Mouse (Mus musculus): ENCODE data around the gene 4930503B20Rik.

4930503B20Rik gene

DNA sequence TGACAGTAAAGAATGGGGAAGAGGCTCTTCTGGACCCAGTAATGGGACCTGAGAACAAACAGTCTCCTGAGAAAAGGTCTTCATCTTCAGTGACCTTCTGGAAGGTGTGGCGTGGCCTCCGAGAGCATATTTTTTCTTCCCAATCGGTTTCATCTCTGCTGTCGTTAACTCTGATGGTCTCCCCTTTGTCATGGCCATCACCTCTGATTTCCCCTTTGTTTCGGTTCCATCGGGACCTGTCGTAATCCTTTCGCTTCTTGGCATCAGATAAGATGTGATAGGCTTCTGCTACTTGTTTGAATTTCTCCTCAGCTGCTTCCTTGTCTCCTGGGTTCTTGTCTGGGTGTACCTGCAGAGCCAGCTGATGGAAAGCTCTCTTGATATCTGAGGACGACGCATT lies 401 bp downstream of the 4930503B20Rik start:
- DNase-seq, result no peak

DNA sequence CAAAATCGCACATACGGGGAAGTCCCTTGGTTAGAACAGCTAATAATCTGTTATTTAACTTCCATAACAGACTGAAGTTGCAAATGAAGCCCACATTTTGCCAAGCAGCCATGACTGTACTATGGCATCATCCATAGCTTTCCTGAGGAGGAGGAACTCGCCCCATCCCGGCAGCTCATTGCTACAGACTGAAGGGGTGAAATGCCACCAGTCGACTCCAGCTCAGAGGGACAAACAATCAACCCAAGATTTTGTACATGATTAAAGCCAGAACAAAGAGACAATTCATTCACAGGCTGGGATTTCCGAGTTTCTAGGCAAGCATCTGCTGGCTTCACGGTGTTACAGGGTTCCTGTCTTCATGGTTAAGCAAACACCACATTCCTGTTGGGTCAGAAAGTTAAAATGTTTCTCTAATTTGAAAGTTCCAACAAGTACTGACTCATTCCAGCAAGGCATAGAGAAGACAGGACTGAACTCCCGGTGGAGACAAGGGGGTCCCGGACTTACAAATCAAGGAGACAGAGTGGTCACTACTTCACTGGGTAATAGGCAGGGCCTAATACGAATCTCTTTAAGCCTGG lies 1.7 kb downstream of the 4930503B20Rik start:
- DNase-seq, result no peak

DNA sequence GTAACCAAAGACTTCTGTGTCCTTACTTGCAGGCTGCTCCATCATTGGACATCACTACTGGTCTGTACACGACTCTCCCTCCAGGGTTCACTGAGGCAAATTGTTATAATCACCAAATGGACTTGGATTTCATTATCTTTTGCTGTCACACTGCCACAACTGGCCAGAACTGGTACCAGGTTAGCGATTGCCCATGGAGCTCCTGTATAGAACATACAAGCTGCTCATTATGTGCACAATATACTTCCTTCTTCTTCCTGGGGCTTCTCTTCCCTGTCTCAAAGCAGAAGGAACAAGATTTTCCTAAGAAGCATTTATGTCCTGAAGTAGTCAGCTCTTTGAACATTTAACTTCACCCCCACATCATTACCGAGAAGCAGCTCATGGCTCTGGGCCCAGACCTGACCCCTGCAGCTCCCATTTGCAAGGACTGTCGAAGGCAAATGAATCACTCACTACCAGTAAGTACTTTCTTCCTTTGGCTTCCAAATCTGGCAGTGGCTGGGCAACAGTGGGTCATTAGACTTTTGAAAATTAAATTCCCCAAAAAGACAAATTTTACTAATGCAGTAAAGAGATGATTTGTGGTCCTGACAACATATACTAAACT lies 9.2 kb downstream of the 4930503B20Rik start:
- DNase-seq, result no peak

DNA sequence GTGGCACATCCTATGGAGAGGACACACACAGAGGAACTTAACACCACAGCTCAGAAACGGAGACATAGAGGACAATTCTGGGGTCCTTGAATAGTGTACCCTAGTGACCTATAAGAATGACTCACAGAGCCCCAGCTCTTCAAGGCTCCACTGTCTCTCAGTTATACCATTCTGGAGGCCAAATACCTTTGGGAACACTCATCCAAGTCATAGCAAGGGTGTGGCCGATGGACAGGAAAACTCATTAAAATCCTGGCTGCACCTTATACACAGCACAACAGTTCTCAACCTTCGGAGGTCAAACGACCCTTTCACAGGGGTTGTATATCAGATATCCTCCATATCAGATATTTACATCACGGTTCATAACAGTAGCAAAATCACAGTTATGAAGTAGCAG lies 18.6 kb downstream of the 4930503B20Rik start:
- DNase-seq, result no peak

DNA sequence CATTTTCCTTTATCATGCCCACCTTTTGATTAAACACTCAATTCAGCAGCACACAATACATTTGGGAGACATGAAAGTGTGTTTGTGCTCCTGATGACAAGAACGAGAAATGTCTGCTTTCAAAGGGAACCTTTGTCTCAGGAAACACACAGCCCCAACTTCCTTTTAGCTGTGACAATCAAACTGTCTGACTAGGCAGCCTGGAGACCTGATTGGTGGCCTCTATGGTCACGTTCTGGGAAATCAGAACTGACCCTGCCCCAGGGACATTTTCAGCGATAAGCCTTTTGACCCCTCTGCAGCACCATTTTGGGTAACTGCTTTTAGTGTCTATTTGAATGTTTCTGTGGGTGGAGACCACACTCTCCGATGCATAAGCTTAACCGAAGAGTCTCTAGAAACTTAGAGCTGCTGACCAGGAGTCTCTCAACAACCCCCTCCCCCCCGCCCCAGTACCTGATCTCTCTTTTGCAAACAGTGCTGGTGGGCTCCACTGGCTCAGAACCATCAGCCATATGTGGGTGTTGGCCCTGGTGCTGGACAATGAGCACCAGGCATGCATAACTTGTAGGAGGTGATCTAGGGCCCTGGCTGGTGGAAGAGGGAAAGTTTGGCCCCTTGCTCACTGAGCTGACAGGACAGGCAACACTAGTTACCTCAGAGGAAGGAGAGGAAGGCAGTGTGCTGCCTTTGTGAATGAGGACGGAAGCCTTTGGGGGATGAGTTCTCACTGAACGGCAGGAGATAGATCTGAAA lies 22.7 kb downstream of the 4930503B20Rik start:
- DNase-seq, result no peak

DNA sequence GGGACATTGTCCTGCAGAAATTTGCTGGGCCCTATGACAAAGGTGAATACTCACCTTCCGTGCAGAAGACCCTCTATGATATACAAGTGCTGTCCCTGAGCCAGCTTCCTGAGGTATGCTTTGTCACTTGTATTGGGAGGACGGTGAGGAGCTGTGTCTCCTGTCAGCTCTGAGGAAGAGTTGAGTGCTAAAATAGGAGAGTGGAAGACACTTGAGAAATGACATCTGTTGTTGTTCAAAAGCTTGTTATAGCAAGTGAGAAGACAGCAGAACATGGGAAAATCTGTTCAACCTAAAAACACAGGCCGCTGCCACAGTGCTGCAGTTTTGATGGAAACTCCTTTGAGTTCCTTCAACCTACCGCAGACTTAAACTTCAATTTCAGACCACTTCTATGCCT lies 25.4 kb downstream of the 4930503B20Rik start:
- DNase-seq, result no peak

DNA sequence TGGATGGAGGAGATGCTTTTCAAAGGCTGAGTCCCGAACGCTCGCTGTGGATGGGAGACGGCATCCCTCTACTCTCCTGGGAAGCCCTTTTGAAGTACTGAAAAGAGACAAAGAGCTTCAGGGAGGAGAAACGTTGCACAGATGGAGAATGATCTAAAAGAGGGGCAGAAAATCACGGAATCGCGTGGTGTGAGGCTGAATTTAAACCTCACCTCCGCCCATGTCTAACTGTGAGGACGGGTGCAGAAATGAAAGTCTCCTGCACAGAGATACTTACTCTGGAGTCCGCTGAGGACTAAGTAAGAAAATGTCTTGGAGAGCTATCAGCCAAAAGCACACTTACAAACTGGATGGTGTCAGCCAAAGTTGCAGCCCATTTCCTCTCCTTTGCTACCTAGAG lies 29.2 kb downstream of the 4930503B20Rik start:
- no peak for DNase-seq

DNA sequence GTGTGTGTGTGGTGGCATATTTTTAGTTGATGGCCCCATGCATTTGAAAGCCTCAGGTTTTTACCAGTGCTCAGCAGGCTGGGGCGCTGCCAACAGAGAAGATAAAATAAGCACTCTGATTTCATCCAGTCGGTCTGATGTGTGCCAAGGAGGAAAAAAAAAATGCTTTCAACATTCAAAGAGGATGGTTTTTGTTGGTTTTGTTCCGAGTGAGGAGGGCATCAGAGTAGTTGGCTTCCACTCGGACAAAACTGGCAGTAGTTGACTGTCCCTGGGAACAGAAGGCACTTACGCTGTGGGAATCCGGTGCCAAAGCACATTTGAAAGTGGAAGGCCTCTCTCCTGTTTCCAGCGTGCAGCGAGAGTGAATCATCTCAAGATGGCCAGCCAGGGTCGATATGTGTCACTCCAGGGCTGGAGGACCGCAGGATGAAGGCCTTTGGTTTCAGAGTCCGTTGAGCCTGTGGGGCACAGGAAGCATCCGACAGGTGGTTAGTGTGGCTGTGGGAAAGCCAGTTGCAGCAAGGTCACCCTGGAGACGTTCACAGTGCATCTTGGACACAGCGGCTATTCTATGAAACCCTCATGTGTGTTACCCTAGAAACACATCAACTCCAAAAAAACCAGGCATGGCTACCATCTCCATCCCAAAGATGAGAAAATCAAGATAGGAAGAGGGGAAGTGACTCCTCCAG lies 30.4 kb downstream of the 4930503B20Rik start:
- peak; percentile 4 for DNase-seq

DNA sequence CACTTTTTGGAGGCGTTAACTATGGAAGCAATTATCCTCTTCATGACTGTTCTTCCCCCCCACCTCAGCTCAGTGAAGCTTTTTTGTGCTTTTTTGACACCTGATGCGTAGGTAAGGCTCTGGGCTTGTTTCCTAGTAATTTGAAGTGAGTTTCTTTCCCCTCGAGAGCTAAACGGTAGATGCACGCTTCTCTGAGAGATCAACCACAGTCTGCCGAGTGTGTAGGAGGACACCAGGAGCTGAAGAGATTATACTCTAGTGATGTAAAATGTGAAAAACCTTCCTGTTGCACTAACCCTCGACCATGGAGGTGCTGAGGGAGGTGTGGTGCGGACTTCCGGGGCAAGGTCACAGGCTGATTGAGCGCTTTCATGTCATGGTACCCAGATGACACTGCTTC lies 31.0 kb downstream of the 4930503B20Rik start:
- no peak for DNase-seq

DNA sequence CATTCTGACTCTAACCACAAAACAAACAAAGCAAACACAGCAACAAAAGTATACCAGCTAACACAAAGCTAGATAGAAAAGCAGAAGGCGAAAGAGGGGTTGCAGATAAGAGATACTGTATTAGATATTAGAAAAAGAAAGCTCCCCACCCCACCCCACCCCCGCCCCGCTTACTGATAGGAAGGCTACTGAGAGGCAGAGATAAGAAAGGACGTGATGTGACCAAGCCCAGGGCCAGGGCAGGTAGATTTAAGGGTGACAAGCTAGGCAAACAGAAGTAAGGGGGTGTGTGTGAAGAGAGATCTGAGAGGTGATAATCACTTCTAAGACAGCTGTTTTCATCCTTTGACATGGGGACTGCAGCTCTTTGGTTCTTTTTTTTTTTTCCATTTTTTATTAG lies 32.8 kb downstream of the 4930503B20Rik start:
- no peak for DNase-seq

DNA sequence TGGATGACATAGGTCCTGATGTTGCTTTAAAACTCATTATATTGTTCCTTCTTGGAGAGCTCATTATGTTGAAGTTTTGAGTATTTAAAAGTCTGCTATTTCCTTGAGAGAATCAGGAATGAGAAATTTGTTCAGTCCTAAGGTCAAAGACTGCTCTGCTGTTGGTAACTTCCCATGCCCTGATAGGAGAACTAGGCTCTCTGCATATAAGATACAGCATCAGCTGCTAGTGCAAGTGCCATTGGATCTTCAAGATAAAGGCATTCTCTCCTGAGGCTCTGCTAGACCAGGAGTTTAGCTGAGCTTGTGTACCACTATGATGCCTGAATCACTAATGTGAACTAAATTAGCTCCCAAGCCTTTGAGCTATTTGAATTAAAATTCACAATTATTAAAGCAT lies 33.2 kb downstream of the 4930503B20Rik start:
- no peak for DNase-seq

DNA sequence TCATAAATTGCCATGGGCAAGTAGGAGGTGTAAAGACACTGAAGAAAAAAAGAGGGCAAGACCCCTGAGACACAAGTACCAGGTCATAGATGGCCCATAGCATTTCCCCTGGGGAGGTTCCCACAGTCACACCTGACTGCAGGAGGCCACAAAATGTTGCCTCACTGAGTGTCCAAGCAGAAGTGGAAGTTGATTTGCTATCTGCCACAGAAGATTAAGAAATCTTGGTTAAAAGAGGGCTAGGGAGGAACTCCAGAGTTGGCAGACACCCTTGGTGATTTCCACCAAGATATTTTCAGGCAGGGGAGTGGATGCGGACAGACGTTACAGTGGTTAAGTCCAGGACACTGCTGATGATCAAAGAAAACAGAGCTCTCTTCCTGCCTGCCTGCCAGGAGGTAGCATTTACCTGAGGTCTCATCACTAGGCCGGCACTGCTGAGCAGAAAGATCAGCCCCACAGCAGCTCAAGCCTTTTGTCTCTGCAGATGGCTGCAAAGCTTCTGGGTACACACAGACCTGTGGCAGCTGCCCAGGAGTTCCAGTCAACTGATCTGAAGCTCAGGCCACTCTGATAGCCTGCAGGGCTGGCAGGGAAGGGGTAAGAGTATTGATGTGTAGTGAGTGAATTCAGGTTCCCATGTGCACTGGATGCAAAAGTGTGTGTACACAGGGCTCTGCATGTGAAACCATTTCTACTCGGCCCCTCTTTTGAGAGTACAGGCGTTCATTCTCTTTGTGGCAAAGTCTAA lies 34.4 kb downstream of the 4930503B20Rik start:
- no peak for DNase-seq

DNA sequence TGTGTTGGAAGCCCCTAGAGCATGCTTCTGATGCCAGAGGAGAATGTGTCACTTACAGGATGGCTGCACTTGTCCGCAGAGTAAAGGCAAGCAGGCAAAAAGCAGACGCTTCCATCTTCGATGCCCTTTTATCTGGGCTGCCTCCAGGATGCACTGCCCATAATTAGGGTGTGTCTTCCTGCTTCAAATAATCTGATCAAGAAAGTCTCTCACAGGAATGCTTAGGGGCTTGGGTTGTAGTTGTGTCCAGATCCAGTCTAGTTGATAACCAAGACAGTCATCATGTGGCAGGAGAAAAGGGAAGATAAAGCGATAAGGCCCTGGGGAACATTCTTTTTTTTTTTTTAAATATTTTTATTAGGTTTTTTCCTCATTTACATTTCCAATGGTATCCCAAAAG lies 35.6 kb downstream of the 4930503B20Rik start, which contains the start of gene Dnase2b:
Gene Dnase2b (minus strand): TSS at position 101 of the 400 bp plus-strand sequence.
- no peak for DNase-seq

DNA sequence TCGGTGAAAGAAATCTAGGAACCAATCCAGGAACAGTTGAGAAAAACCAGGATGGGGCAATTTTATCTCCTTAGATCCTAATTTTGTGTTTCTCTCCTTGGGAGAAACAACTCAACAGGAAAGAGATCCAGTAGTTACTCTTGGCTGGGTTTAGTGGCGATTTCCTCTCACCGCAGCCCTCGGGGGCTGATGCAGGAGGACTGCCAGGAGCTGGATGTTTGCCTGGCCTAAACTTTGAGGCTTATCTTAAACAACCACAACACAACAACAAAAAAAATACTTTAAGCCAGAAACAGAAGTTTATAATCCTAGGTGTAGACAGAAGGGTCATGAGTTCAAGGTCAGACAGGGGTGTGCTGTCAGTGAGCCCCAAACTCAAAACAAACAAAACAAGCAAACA lies 39.3 kb downstream of the 4930503B20Rik start:
- no peak for DNase-seq

DNA sequence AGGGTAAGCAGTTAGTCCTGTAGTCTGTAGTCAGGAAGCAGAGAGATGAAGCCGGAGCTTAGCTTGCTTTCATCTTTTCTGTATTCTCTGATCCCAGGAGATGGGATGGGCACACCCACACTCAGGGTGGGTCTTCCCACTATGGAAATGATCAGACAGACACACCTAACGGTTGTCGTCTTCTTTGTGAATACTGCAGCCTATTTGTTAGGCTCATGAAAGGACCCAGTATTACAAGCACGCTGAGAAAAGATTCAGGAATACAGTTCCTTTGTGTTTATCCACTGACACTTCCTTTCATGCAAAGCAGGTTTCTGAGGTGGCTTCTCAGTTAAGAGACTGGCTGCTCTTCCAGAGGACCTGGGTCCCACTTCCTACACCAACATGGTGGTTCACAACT lies 39.9 kb downstream of the 4930503B20Rik start:
- no peak for DNase-seq

DNA sequence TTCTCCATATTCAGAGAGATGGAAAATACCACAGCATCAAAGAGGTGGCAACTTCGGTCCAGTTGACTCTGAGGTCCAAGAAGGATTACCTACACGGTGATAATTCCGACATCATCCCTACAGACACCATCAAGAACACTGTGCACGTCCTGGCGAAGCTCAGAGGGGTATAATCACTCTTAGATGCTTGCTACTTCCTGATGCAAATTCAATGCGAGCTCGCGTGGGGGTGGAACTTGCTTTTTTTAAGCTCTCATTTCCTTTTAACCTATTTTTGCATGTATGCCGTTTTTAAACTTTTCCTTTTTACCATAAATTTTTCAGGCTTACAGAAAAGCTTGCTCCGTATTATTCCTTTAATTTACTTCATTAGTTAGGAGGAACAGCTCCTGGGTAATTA lies 40.8 kb downstream of the 4930503B20Rik start:
- DNase-seq, result no peak

DNA sequence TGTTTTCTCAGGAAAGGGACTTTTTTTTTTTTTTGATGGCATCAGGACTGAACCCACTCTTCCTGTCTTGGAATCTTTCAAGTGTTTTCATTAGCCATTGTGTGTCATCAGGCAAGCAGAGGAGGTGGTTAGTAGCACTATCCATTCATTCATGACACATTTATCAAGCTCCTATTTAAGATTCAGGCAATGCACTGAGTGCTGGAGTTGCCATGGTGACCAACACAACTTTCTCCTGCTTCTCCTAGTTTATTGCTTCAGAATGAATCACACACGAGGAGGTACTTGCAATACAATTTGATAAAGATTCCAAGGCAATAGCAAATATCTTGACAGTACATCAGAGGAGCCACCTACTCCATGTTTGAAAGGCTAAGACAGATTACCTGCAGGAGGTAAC lies 43.7 kb downstream of the 4930503B20Rik start:
- DNase-seq, result no peak

DNA sequence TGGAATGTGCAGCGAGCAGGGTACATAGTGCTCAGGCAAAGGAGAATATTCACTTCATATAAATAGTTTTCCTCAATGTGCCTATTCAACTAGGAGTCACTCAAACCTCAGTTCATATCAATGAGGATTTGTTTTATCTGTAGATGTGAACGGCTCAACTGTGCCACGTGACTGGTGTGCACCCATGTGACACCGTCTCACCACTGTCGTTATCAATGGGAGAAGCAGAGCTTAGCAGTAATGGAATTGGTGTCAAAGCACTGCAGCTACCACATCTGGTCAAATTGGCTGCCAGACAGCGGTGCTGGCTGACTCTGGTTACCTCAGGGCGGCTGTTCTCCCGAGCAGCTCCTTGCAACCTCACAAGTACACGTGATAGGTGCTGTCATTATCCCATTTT lies 46.5 kb downstream of the 4930503B20Rik start:
- DNase-seq, result no peak

DNA sequence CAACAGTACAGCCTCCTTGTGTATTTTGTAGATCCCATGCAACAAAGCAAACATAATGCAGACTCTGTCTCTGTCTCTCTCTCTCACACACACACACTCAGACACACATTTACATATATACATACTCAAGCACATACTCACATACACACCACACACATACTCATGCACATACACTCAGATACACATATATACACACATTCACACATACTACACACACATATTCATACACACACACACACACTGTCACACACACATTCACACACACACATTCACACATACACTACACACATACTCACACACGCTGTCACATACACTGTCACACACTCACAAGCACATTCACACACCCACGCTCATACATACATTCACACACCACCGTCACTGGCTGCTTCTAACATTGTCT lies 48.6 kb downstream of the 4930503B20Rik start:
- DNase-seq, result no peak

DNA sequence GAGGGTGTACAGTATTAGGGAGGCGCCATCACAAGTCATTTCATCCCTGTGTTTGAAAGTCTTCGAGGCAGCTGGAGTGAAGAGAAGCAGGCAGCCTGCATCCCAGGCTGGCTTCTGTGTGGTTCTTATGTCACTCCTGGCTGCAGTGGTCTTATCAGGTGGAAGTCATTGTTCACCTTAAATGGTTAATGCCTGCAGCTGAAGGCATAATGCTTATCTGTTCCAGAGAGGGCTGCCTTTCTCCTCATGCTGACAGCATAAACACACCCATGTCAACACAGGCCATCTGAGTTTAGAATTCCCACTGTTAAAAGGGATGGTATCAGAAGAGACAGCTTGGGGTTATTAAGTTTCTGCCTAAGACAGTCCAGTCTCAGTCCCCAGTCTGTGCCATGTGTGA lies 49.9 kb downstream of the 4930503B20Rik start:
- DNase-seq, result no peak

DNA sequence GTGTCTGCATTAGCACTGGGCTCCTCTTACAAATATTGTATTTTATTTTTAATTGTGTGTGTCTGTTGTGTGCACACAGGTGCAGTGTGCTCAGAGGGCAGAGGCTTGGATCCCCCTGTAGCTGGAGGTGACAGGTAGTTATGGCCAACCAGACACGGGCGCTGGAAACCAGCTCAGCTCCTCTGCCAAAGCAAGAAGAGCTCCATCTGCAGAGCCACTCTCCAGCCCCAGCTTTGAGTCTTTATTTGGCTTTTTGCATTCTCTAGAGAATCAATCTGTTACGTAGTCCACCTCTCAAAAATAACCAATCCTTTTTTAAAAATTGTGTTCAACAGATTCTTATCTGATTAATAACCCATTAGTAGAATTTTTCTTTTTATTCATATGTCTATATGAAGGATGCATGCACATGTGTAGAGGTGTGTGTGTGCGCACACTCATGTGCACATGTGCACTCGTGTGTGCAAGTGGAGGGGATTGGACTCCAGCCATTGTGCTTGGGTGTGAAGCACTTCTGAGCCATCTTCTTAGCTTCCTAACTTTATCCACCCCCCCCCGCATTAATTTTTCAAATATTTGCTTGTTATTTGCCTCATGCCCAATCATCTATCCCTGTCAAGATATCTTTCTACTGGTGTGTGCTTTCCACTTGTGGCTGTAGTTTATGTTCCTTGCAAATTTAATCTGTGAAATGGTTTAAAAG lies 51.8 kb downstream of the 4930503B20Rik start:
- DNase-seq, result no peak

DNA sequence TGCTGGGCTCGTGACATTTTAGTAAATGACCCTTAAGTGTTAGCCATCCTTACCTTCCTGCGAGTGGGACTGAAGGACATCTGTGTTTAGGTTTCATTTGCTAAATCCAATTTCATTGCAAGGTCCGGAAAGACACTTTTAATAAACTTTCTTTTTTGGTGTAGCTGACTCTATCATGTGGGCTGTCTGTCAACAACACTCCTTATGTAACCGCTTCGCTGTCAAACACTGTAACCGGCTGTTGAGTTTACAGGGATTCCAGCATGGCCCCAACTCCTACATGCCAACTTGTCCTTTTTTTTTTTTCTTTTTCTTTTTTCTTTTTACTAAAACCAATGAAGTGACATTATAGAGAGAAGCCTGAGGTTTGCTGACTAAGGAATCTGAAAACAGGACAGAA lies 52.7 kb downstream of the 4930503B20Rik start:
- DNase-seq, result peak; percentile 18
